Mouse (Mus musculus) liver (tissue): ENCODE data around the gene Cd68.

Source experiments
- DNase-seq: peaks from one replicate; pipeline ENCODE4 v3.0.0-alpha.2; 2020; ENCODE audit warnings: mixed read lengths

Cd68 gene

DNA sequence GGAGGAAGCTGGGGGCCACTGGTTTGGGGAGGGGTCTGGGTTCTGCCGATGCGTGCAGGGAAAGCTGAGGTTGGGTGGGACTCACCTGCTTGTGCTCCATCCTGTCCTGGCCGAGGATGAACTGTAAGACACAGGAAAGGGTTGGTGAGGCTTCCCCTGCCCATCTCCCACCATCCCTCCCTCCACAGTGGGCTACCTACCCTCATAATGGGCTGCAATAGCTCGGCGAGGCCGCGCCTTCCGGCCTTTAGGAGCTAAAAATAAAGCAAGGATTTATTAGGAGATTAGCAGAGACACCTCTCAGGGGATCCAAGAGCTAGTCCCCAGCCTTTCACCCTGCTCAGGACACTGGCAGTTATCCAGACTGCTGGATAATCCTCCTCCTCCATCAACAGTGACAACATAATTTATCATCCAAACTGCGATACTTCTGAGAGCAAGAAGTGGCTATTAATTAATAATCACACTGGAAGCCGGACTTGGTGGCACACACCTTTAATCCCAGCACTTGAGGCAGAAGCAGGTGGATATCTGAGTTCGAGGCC is 27.5 kb upstream of the Cd68 start:
- DNase-seq = no peak

DNA sequence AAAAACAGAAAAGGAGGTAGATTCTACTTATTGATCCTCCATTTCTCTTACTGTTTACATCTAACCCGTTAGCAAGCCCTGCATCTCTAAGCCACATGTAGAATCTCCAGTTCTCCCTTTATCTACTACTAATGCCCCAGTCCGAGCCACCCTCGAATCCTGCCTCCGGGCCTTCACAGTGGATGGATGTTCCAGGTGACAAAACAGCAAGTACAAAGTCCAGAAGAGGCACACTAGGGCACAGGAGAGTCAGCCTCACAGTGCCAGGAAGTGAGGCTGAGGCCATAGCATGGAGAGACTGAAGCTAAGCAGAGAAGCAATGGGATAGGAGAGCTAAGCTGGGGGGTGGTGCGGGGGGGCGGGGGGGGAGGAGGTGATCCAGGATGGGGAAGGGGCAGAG is 26.9 kb upstream of the Cd68 start:
- no peak for DNase-seq

DNA sequence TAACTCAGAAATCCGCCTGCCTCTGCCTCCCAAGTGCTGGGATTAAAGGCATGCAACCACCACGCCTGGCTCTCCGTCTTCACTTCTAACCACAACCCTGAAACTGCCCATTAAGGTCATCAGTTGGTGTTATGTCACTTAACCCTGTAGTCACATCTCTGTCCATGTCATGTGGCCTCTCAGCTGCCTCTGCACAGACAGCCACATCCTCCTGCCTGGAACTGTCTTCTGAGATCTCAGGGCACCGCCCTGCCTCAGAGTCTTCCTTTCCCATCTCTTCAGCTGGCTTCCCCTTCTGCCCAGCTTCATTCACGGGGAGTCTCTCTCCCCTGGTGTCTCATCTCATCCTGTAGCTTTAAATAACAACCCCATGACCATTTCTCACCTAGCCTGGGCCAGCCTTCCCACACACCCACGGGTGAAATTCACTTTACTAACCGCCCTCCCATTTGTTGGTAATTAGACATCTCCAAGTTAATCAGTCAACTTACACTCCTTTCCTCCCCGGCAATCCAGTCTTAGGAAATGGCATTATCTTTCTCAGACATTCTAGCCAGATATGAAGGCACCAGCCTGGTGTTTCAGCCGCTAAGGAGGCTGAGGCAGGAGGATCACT is 26.4 kb upstream of the Cd68 start:
- DNase-seq = no peak

GRCm38 (mm10) chr11:69689891-69690290 is 23.9 kb upstream of the Cd68 start:
- DNase-seq = no peak

- DNase-seq = no peak
These were observed 21.1 kb upstream of the Cd68 start for GRCm38 (mm10) chr11:69687061-69687460.

DNA sequence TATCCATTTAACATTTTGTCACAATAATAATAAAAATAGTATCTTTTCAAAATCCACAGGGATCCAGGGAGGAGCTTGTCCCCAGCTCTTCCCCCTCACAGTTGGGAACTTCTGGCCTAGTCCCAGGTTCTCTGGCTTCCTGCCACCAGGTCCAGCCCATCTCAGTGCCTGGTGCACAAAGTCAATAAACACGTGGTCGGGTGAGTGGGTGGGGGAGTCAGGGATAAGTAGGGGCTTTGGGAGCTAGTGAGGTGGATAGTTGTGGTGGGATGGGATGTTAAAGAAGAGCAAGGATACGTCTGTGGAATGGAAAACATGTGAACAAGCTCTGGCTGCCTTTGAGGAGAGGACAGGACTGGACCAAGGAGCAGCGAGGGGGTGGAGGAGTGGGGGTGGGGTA is 20.4 kb upstream of the Cd68 start:
- DNase-seq = peak; percentile 64

- DNase-seq = no peak
These were observed 19.7 kb upstream of the Cd68 start, which contains the start of gene Tnfsf13 for GRCm38 (mm10) chr11:69685526-69686148. TSS of gene Tnfsf13 (minus strand) at chr11:69685784.

- DNase-seq = no peak
These were observed 19.0 kb upstream of the Cd68 start for GRCm38 (mm10) chr11:69684936-69685335.

DNA sequence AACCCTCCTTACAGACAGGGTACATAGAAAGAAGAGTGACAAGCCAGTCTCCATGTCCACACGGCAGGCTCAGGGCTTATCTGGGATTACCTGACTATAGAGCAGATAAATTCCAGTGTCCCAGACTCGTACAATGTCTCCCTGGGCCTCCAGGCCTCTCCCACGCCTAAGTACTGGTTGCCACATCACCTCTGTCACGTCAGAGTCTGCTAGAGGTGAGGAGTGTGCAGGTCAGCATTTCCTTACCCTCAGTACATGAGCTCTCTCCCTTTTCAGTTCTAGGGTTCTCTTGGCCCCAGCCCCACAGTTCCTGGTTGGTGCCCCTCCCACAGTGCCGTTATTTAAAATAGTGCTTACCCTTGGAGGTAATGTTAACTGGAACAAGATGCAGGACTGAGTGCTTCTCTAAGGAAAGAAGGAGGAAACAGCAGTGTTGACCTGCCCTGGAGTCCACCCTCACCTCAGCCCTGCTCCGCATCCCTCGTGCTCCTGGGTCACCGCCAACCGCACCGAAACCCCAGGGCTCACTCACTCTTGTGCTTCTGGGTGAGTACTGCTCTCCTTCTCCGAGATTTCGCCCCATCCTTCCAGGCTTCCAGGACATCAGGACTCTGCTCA is 18.3 kb upstream of the Cd68 start:
- DNase-seq = no peak

DNA sequence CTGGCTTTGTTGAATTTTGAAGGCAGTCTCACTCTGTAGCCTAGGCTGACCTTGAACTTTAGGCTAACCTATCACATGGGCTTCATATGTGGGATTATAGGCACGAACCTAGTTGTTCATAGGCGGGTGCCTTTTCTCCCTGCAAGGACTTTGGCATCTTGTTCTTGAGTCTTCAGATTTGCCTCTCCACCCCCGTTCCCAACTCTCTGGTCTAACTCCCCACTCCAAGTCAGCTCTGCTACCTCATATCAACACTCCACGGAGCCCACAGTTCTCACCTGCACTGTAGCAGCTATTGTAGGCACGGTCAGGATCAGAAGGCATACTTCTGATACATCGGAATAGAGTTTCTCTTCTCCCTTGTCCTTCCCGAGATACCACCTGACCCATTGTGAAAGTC is 17.6 kb upstream of the Cd68 start:
- no peak for DNase-seq

DNA sequence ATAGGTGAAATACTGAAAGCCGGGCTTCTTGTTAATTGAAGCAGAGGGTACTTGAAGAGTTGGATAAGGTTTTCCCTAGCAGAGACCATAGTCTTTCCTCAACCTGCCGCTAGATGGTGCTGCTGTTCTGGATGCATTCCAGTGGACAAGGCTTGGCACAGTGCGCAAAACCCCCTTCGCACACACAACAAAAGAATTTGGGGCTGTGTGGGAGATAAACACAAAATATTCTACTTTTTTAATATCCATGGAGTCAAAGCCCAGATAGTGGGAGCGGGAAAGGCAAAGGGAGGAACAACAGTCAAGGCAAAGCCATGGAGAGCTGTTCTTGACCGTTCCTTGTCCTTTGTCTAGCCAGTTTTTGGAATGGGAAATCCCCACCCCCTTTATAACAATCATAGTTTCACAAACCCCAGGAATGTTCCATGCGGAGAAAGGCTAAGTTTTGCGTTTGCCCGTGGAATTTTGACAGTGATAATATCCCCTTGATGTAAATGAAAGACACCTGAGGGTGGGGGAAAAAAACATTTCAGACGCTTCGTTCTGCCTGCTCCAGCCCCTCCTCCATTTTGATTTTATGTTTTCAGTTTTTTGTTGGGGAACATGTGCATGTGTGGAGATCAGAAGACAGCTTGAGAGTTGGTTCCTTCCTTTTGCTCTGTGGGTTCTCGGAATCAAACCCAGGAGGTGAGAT is 17.0 kb upstream of the Cd68 start:
- peak; percentile 90 for DNase-seq

- DNase-seq = no peak
These were observed 16.4 kb upstream of the Cd68 start for GRCm38 (mm10) chr11:69682209-69682839.

GRCm38 (mm10) chr11:69681314-69682208 is 15.6 kb upstream of the Cd68 start, which contains the start of gene Senp3:
TSS of gene Senp3 (minus strand) at chr11:69682084.
- DNase-seq = peak; percentile 97

- DNase-seq = no peak
These were observed 14.3 kb upstream of the Cd68 start for GRCm38 (mm10) chr11:69680136-69680855.

DNA sequence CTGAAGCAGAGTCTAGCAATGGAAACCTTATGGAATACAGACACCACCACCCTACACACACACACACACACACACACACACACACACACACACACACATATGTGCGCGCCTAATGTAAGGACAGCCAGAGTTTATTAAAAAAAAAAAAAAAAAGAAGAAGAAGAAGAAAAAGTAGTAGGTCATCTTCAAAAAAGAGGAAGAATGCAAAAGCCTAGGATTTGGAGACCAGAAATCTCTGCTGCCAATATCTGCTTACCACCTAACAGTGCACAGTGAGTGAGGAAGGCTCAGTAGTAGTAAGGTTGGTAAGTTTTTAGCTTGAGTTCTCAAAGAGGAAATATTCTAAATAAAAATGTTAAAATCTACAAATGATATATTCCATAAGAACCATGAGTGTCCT is 13.2 kb upstream of the Cd68 start:
- no peak for DNase-seq

DNA sequence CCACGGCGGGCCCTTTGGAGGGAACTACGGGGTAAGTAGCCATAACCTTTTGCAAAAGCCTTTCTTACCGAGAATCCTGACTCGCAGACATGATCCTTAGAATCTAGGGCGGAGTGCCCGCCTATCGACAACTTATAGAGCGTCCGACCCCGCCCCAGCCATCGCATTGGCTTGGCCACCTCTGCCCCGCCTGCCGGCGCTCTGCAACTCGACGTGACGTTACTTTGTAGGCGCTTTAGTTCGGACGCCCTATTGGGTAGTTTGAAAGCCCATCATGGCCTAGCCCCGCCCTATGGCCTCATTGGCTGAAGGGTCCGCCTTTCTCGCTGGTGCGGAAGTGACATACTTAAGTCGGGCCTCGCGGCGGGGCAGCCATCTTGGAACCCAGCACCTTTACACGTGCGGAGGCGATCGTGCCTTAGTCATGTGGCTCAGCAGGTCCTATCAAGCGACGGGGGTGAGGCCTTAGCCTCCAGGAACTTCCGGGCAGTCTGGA is 6.3 kb upstream of the Cd68 start, which contains the start of gene Eif4a1:
Gene Eif4a1, minus strand, starts transcription at position 213 of the 496 bp plus-strand sequence.
- DNase-seq = peak; percentile 100

GRCm38 (mm10) chr11:69671726-69672124 is 5.8 kb upstream of the Cd68 start:
- peak; percentile 42 for DNase-seq

GRCm38 (mm10) chr11:69670786-69671725 is 5.1 kb upstream of the Cd68 start:
- peak; percentile 94 for DNase-seq

DNA sequence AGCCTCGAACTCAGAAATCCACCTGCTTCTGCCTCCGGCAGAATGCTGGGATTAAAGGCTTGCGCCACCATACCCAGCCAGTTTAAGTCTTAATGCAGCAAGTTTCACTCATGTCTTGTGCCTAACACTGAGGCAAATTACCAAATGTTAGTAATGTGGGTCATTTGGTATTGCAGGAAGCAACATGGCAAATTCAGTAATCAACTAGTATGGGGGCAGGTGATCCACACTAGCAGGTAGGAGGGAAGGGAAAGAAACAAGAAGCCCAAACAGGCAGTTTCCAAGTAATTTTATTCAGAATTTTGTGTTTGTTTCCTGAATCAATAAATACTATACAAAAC is 682 bp upstream of the Cd68 start:
- no peak for DNase-seq

DNA sequence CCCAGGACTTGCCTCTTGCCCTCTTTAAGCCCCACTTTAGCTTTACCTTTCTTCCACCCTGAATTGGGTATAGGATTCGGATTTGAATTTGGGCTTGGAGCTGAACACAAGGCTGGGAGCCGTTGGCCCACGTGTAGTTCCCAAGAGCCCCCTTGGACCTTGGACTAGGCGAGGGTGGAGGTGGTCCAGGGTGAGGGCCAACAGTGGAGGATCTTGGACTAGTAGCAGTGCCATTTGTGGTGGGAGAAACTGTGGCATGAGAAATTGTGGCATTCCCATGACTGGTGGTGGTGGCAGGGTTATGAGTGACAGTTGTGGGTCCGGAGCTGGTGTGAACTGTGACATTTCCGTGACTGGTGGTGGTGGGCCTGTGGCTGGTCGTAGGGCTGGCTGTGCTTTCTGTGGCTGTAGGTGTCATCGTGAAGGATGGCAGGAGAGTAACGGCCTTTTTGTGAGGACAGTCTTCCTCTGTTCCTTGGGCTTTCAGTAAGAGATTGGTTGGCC is 444 bp downstream of the Cd68 start:
- no peak for DNase-seq
